Mouse (Mus musculus) bone marrow macrophage, adult 2 months (primary cell): ENCODE measurements around the gene Slain1.

ENCODE experiments used
- CTCF ChIP-seq: IDR thresholded peaks from 2 replicates; pipeline ENCODE4 v1.5.1; 2012; ENCODE audit warnings: low read depth, mild to moderate bottlenecking, low read length, moderate library complexity
- POLR2A ChIP-seq: IDR thresholded peaks from 2 replicates; pipeline ENCODE4 v1.6.1; 2012; ENCODE audit warnings: mild to moderate bottlenecking, low read depth, low read length, borderline replicate concordance

DNA sequence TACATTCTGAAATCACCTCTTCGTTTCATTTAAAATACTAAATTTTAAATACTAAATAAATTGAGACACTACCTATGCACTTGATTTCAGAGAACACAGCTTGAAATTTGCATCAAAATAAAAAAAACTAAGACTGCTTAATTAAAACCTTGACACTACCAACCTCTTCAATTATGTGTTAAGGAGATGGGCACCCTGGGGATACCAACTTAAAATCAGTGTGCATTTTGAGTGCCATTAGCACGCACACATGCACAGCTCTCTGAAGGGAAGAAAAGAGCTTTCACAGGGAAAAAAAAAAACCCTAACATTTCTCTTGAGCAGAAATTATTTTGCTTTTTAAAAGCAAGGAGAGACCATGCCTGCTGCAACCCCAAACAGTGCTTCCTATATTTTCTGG lies 2.0 kb upstream of the Slain1 start:
- no peak for TF ChIP-seq POLR2A
- TF ChIP-seq CTCF, result no peak
